Mouse (Mus musculus) erythroblast, embryonic 14.5 days (primary cell): ENCODE results near the gene Aqp9.
A peak's percentile ranks its signal among the peaks of the same experiment; 100 is the strongest.

Experiments
- GATA1 ChIP-seq: IDR thresholded peaks from 2 replicates; pipeline ENCODE4 v1.6.1; 2012; ENCODE audit warnings: low read length, inconsistent platforms, mixed read lengths
- TAL1 ChIP-seq: IDR thresholded peaks from 3 replicates; pipeline ENCODE4 v1.6.1; 2012; ENCODE audit warnings: low read length, inconsistent platforms, mixed read lengths

GRCm38 (mm10) chr9:71146210-71146609, 22.3 kb downstream of the Aqp9 start:
- TF ChIP-seq GATA1: peak; percentile 94
- peak; percentile 94 for TF ChIP-seq TAL1
